In the genomic region with DNA sequence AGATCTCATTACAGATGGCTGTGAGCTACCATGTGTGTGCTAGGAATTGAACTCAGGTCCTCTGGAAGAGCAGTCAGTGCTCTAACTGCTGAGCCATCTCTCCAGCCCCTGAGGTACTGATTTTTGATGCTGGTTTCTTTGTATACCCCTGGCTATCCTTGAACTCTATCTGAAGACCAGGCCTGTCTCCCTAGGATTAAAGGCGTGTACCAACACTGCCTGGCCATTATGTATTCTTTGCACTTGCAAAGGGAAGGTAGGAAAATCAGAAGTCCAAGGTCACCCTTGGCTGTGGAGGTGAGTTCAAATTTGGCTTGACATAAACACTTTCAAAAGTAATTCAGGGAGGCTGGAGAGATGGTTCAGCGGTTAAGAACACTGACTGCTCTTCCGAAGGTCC, we compare ENCODE assay signal across 14 mouse cellular contexts.
"Had no signal": no experiment of that assay in that cellular context is flagged by ENCODE, and none has a peak within 500 bp of the region (broad histone marks: within the 10 kb centered on the region; RNA-seq: fewer than 3 reads in every experiment).

No protein-coding gene starts in this region.

- H3K9me3 ChIP-seq: lung, embryonic 15.5 days; megakaryocyte, embryonic 14.5 days; midbrain, embryonic 13.5 days; midbrain, embryonic 15.5 days; neural tube, embryonic 12.5 days; stomach, embryonic 15.5 days had no signal

- H3K4me3 ChIP-seq: lung, embryonic 15.5 days; megakaryocyte, embryonic 14.5 days; midbrain, embryonic 13.5 days; midbrain, embryonic 15.5 days; neural tube, embryonic 12.5 days; stomach, embryonic 15.5 days had no signal

- H3K9ac ChIP-seq: lung, embryonic 15.5 days; midbrain, embryonic 13.5 days; midbrain, embryonic 15.5 days; neural tube, embryonic 12.5 days; stomach, embryonic 15.5 days had no signal

- H3K4me2 ChIP-seq: lung, embryonic 15.5 days; midbrain, embryonic 11.5 days; midbrain, embryonic 13.5 days; midbrain, embryonic 15.5 days; neural tube, embryonic 12.5 days; stomach, embryonic 15.5 days had no signal

- DNase-seq: lung, adult 2 months; lung, postnatal 14 days; lung, postnatal 36 days; right cerebral cortex, postnatal 14 days had no signal

- H3K27me3 ChIP-seq: lung, embryonic 15.5 days; midbrain, embryonic 13.5 days; midbrain, embryonic 15.5 days; neural tube, embryonic 12.5 days; stomach, embryonic 15.5 days had no signal

- ATAC-seq: lung, postnatal 0 days; midbrain, embryonic 13.5 days; midbrain, embryonic 15.5 days had no signal

- H3K27ac ChIP-seq: lung, embryonic 15.5 days; macrophage; midbrain, embryonic 13.5 days; midbrain, embryonic 15.5 days; neural tube, embryonic 12.5 days; stomach, embryonic 15.5 days; stomach, postnatal 0 days had no signal
